Mouse (Mus musculus): ENCODE results near the gene Dock9. TPM values are rescaled to one million over a fixed set of nuclear protein-coding genes. Genes with fewer than 3 reads are reported as not detected.

Gene Dock9
- total and polyA plus RNA-seq, 3 experiments = 19.8 to 25.7 (median 24.0) TPM

- no peak for DNase-seq
- TF ChIP-seq EP300 (IDR thresholded peaks at IDR 0.05; ENCODE audit: insufficient read depth, low read depth, low read length) (no peak), POLR2A (IDR thresholded peaks at IDR 0.05; ENCODE audit: insufficient read depth, low read depth, low read length) (no peak), CTCF (IDR thresholded peaks at IDR 0.05) (no peak)
- Histone ChIP-seq H3K79me2 (replicated peaks; ENCODE audit: control insufficient read depth, insufficient read depth, low read length) (peaks cover 2% of the 10 kb centered on the region; the same call in 1 of the 2 replicates), H3K36me3 (ENCODE audit: control insufficient read depth, insufficient read depth, low read length) (0 out of 2 replicates have a peak, but pooled peaks cover 2% of the 10 kb centered on the region), H3K4me1 (ENCODE audit: control insufficient read depth, insufficient read depth, low read length) (peaks cover 8% of the 10 kb centered on the region), H3K4me3 (no peak overlapping the region), H3K27ac (no peak overlapping the region), H3K9ac (ENCODE audit: low read depth, low read length) (no peak overlapping the region), H3K27me3 (ENCODE audit: control insufficient read depth, insufficient read depth, low read length) (no peaks in the 10 kb centered on the region)
- 69% methylated on average over 7 of the region's 7 CpGs for WGBS
- intact Hi-C loops (cut with DNase I) = no loop called here
These were observed 110.4 kb downstream of the Dock9 start for GRCm38 (mm10) chr14:121687274-121687673.

- Histone ChIP-seq H3K79me2 (replicated peaks; ENCODE audit: control insufficient read depth, insufficient read depth, low read length) (no peaks in the 10 kb centered on the region), H3K9ac (ENCODE audit: low read depth, low read length) (no peak overlapping the region), H3K4me3 (no peak overlapping the region), H3K4me1 (ENCODE audit: control insufficient read depth, insufficient read depth, low read length) (peaks cover 24% of the 10 kb centered on the region), H3K36me3 (ENCODE audit: control insufficient read depth, insufficient read depth, low read length) (peaks cover 14% of the 10 kb centered on the region), H3K27me3 (ENCODE audit: control insufficient read depth, insufficient read depth, low read length) (no peaks in the 10 kb centered on the region), H3K27ac (peak overlapping the region; percentile 3; the same call in 1 of the 2 replicates)
- DNase-seq = no peak
- intact Hi-C loops (cut with DNase I) = loop anchor here (2.0 kb wide), 2 partner anchors 16 to 30 kb away; no protein-coding TSS in a partner anchor
- WGBS = 59% methylated on average over 5 of the region's 5 CpGs
- TF ChIP-seq POLR2A (IDR thresholded peaks at IDR 0.05; ENCODE audit: insufficient read depth, low read depth, low read length) (no peak), EP300 (IDR thresholded peaks at IDR 0.05; ENCODE audit: insufficient read depth, low read depth, low read length) (no peak), CTCF (IDR thresholded peaks at IDR 0.05) (no peak)
These were observed 118.7 kb downstream of the Dock9 start for GRCm38 (mm10) chr14:121678913-121679312.

GRCm38 (mm10) chr14:121678445-121678844 is 119.2 kb downstream of the Dock9 start:
- TF ChIP-seq CTCF (IDR thresholded peaks at IDR 0.05) = no peak
- 0 out of 2 replicates have a peak, but pooled peaks have one; percentile 17 for TF ChIP-seq POLR2A (IDR thresholded peaks at IDR 0.05; ENCODE audit: insufficient read depth, low read depth, low read length)
- peak; percentile 65; the same call in 1 of the 2 replicates for TF ChIP-seq EP300 (IDR thresholded peaks at IDR 0.05; ENCODE audit: insufficient read depth, low read depth, low read length)
- peak in 1 of 2 experiments; percentile 27 for DNase-seq
- H3K27ac ChIP-seq = peak overlapping the region; percentile 60
- H3K36me3 ChIP-seq (ENCODE audit: control insufficient read depth, insufficient read depth, low read length) = peaks cover 14% of the 10 kb centered on the region
- peaks cover 24% of the 10 kb centered on the region for H3K4me1 ChIP-seq (ENCODE audit: control insufficient read depth, insufficient read depth, low read length)
- H3K27me3 ChIP-seq (ENCODE audit: control insufficient read depth, insufficient read depth, low read length) = no peaks in the 10 kb centered on the region
- 42% methylated on average over 10 of the region's 10 CpGs for WGBS
- H3K79me2 ChIP-seq (replicated peaks; ENCODE audit: control insufficient read depth, insufficient read depth, low read length) = no peaks in the 10 kb centered on the region
- H3K4me3 ChIP-seq = no peak overlapping the region
- intact Hi-C loops (cut with DNase I) = loop anchor here (2.0 kb wide), 2 partner anchors 16 to 30 kb away; no protein-coding TSS in a partner anchor
- no peak overlapping the region for H3K9ac ChIP-seq (ENCODE audit: low read depth, low read length)

GRCm38 (mm10) chr14:121676596-121677330 is 120.9 kb downstream of the Dock9 start:
- 87% methylated on average over 11 of the region's 11 CpGs for WGBS
- Histone ChIP-seq H3K79me2 (replicated peaks; ENCODE audit: control insufficient read depth, insufficient read depth, low read length) (no peaks in the 10 kb centered on the region), H3K36me3 (ENCODE audit: control insufficient read depth, insufficient read depth, low read length) (peaks cover 14% of the 10 kb centered on the region), H3K4me1 (ENCODE audit: control insufficient read depth, insufficient read depth, low read length) (peaks cover 24% of the 10 kb centered on the region), H3K27me3 (ENCODE audit: control insufficient read depth, insufficient read depth, low read length) (no peaks in the 10 kb centered on the region), H3K9ac (ENCODE audit: low read depth, low read length) (no peak overlapping the region), H3K4me3 (no peak overlapping the region), H3K27ac (peak overlapping the region; percentile 70)
- TF ChIP-seq CTCF (IDR thresholded peaks at IDR 0.05) (no peak), POLR2A (IDR thresholded peaks at IDR 0.05; ENCODE audit: insufficient read depth, low read depth, low read length) (no peak), EP300 (IDR thresholded peaks at IDR 0.05; ENCODE audit: insufficient read depth, low read depth, low read length) (no peak)
- intact Hi-C loops (cut with DNase I) = no loop called here
- no peak for DNase-seq

GRCm38 (mm10) chr14:121676121-121676591 is 121.5 kb downstream of the Dock9 start:
- H3K4me1 ChIP-seq (ENCODE audit: control insufficient read depth, insufficient read depth, low read length) = peaks cover 24% of the 10 kb centered on the region
- peaks cover 14% of the 10 kb centered on the region for H3K36me3 ChIP-seq (ENCODE audit: control insufficient read depth, insufficient read depth, low read length)
- H3K27ac ChIP-seq = peak overlapping the region; percentile 70
- peak; percentile 44 to 45 for DNase-seq
- H3K27me3 ChIP-seq (ENCODE audit: control insufficient read depth, insufficient read depth, low read length) = no peaks in the 10 kb centered on the region
- H3K79me2 ChIP-seq (replicated peaks; ENCODE audit: control insufficient read depth, insufficient read depth, low read length) = no peaks in the 10 kb centered on the region
- peak; percentile 9; the same call in 1 of the 2 replicates for TF ChIP-seq EP300 (IDR thresholded peaks at IDR 0.05; ENCODE audit: insufficient read depth, low read depth, low read length)
- no peak for TF ChIP-seq CTCF (IDR thresholded peaks at IDR 0.05)
- no peak overlapping the region for H3K4me3 ChIP-seq
- intact Hi-C loops (cut with DNase I) = no loop called here
- no peak overlapping the region for H3K9ac ChIP-seq (ENCODE audit: low read depth, low read length)

- Histone ChIP-seq H3K27me3 (ENCODE audit: control insufficient read depth, insufficient read depth, low read length) (no peaks in the 10 kb centered on the region), H3K4me1 (ENCODE audit: control insufficient read depth, insufficient read depth, low read length) (peaks cover 24% of the 10 kb centered on the region), H3K9ac (ENCODE audit: low read depth, low read length) (no peak overlapping the region), H3K36me3 (ENCODE audit: control insufficient read depth, insufficient read depth, low read length) (peaks cover 14% of the 10 kb centered on the region), H3K27ac (peak overlapping the region; percentile 70), H3K4me3 (no peak overlapping the region), H3K79me2 (replicated peaks; ENCODE audit: control insufficient read depth, insufficient read depth, low read length) (no peaks in the 10 kb centered on the region)
- intact Hi-C loops (cut with DNase I) = loop anchor here (1.0 kb wide), 1 partner anchor 15 kb away; no protein-coding TSS in a partner anchor
- peak in 1 of 2 experiments; percentile 28 for DNase-seq
- TF ChIP-seq CTCF (IDR thresholded peaks at IDR 0.05) (no peak), EP300 (IDR thresholded peaks at IDR 0.05; ENCODE audit: insufficient read depth, low read depth, low read length) (no peak), POLR2A (IDR thresholded peaks at IDR 0.05; ENCODE audit: insufficient read depth, low read depth, low read length) (no peak)
- WGBS = 26% methylated on average over 6 of the region's 6 CpGs
These were observed 122.1 kb downstream of the Dock9 start for GRCm38 (mm10) chr14:121675579-121675978.
